Mouse (Mus musculus) heart, postnatal 4 days (tissue): Measurements from ENCODE around the gene Gzmk. TPM values are rescaled to one million over a fixed set of nuclear protein-coding genes. Genes with fewer than 3 reads are reported as not detected.

Experiments used
- DNase-seq: peaks from one replicate; pipeline ENCODE4 v3.0.0; 2021
- total RNA-seq, 2 experiments: library from RNA; stranded (reverse); gene quantifications; 2 replicates each; pipeline ENCODE4 v1.2.3; 2021

The Gzmk gene
- total RNA-seq, 2 experiments from 2014 or later = not detected

GRCm38 (mm10) chr13:113201631-113202030, 24.1 kb downstream of the Gzmk start:
- DNase-seq = no peak

- no peak for DNase-seq
Measured at GRCm38 (mm10) chr13:113200726-113201125, 25.0 kb downstream of the Gzmk start.

GRCm38 (mm10) chr13:113199331-113199730, 26.4 kb downstream of the Gzmk start:
- DNase-seq = no peak

GRCm38 (mm10) chr13:113197872-113198502, 27.7 kb downstream of the Gzmk start:
- no peak for DNase-seq

GRCm38 (mm10) chr13:113196808-113197674, 28.7 kb downstream of the Gzmk start:
- DNase-seq = no peak

GRCm38 (mm10) chr13:113183720-113184119, 42.0 kb downstream of the Gzmk start:
- DNase-seq = no peak

- DNase-seq = no peak
Measured at GRCm38 (mm10) chr13:113183310-113183709, 42.4 kb downstream of the Gzmk start.

- no peak for DNase-seq
Measured at GRCm38 (mm10) chr13:113174162-113174561, 51.5 kb downstream of the Gzmk start.

GRCm38 (mm10) chr13:113170256-113170655, 55.5 kb downstream of the Gzmk start:
- no peak for DNase-seq

- DNase-seq = peak; percentile 42
Measured at GRCm38 (mm10) chr13:113168018-113168534, 57.6 kb downstream of the Gzmk start.

GRCm38 (mm10) chr13:113164252-113165005, 61.3 kb downstream of the Gzmk start:
- no peak for DNase-seq

- DNase-seq = no peak
Measured at GRCm38 (mm10) chr13:113151556-113151955, 74.2 kb downstream of the Gzmk start.

GRCm38 (mm10) chr13:113139597-113139996, 86.1 kb downstream of the Gzmk start:
- no peak for DNase-seq

- no peak for DNase-seq
Measured at GRCm38 (mm10) chr13:113129974-113130373, 95.7 kb downstream of the Gzmk start.

Other genes with a start within 250 kb of the Gzmk start
- gene Ccno, start 238.1 kb downstream of the Gzmk start, total RNA-seq = under 1 TPM in 1 of 2 experiments, not detected in 1; 0.16 TPM
- gene Mcidas, start 232.1 kb downstream of the Gzmk start, total RNA-seq = not detected
- gene Cdc20b, start 190.8 kb downstream of the Gzmk start, total RNA-seq = not detected
- 10 to 100 TPM; 59.5 to 61.2 TPM for gene Gpx8, start 179.5 kb downstream of the Gzmk start, total RNA-seq
- not detected for gene Gzma, start 124.9 kb downstream of the Gzmk start, total RNA-seq
- under 1 TPM; 0.50 to 0.68 TPM for gene Esm1, start 16.2 kb downstream of the Gzmk start, total RNA-seq
- 10 to 100 TPM; 11.4 to 12.6 TPM for gene BC067074, start 67.3 kb upstream of the Gzmk start, total RNA-seq